Mouse (Mus musculus) A20 (cell line): ENCODE measurements at regions not wholly inside any gene's neighbourhood (a gene's known extent, or its start where the extent isn't known, plus 50 kb on each side); places are given as distances from the start of the nearest gene placed in this dataset.

Experiments
- DNase-seq: peaks from one replicate; pipeline ENCODE4 v3.0.0-alpha.2; 2011; ENCODE audit warnings: low read depth, low spot score

DNA sequence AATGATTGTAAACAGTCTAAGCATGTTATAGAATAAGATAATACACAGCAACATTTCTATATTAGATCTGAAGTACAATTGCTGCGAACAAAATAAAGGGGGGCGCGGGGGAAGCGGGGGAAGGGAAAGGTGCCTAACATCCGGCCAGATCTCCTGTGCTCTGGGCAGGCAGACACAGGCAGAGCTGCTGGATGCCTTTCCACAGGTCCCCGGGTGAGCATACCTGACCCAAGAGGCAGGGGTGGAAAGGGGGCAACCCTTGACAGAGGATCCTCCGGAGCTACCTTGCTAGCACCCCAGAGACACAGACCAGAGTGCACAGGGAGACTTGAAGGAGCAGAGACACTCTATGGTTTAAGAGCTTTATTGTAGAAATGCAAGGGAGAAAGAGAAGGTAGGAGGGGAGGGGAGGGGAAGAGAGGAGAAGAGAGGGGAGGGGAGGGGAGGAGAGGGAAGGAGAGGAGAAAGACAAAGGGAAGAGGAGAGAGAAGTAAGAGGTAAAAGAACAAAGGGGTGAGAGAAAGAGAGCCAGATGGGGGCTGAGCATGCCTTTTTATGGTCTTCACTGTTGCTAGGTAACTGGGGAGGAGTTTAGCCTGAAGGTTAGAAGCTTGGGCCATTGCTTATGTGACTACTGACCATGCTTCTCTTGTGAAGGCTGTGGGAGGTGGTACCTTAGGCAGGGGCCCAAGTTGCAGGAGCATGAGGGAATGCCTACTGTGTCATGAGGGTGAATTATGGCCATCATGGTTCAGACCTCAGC, 308.2 kb upstream of the Negr1 start:
- no peak for DNase-seq

- DNase-seq = no peak
Observed at GRCm38 (mm10) chr3:156256719-156257118, 304.9 kb upstream of the Negr1 start.

- no peak for DNase-seq
Observed at GRCm38 (mm10) chr3:156264654-156265053, 296.9 kb upstream of the Negr1 start.

DNA sequence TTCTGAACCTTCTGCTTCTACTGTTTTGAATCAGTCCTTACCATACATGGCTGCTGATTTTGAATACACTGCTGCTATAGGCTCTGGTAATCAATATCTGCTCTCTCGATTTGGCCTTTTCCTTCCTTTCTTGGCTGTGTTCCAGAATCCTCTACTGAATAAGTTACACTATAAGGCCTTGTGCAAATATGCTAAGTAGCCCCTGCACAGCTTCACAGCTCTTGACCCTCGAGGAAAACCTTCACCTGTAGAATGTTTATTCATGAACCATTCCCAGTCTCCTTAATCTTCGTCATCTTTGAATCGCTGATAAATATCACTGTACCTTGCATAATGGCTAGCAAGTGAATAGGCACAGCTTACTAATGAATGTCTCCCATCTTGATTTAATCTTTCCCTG, 293.9 kb upstream of the Negr1 start:
- no peak for DNase-seq

GRCm38 (mm10) chr3:156299984-156300770, 261.4 kb upstream of the Negr1 start:
- no peak for DNase-seq

DNA sequence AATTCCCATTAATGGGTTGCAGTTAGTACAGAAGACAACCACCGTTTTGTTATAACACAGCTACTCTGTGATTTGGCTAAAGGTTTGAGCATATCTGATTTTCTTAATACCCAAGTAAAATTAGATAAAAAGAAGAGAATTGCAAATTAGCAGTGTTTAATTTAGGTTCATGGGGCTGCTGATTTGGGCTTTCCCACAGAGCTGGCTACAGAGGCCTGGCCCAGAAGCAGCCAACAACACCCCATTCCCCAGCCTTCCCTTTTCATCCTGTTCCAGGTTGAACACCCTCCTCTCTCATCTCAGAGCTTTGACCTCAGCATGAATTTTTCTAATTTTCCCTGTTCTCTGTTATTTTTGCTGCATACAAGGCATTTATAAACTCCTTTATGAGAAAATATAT, 260.3 kb upstream of the Negr1 start:
- DNase-seq = no peak

GRCm38 (mm10) chr3:156301745-156302144, 259.8 kb upstream of the Negr1 start:
- no peak for DNase-seq

- DNase-seq = no peak
Observed at GRCm38 (mm10) chr3:156304174-156304573, 257.4 kb upstream of the Negr1 start.

DNA sequence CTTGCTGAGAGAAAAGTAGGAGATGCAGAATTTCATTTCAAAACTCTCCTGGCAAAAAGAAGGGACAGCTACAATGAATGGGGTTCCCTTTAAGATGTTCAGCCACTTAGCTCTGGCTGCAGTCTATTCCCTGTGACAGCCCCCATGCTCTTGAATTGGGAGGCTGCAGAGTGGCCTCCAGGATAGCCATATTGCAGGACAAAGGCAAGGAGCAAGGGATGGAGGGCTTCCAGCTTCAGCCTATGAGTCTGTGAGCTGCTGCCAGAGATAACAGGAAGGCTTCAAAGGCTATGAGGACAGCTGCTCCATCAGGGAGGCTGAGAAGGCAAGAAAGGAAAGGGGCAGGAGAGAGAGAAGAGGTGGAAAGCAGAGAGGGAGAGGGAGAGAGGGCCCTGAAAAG, 256.5 kb upstream of the Negr1 start:
- DNase-seq = no peak

- no peak for DNase-seq
Observed at GRCm38 (mm10) chr3:156335033-156335793, 226.4 kb upstream of the Negr1 start.

- no peak for DNase-seq
Observed at GRCm38 (mm10) chr3:156341484-156341883, 220.1 kb upstream of the Negr1 start.

DNA sequence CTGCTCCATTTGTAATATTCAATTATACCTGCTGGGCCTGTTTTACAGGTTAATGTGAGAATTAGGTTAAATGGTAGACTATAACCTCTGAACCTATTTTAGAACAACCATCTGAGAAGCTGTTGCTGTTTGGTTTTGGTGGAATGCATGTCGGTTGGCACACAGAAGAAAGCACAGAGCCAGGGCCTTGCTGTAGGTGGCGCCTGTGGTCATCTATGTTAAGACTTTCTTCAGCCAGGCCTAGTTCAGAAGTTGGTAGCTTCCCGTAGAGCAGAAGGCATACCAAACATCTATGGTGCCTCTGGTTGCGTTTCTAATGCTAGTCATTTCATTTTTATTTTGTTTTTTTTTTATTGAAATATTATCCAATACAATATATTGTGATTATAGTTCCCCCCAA, 209.9 kb upstream of the Negr1 start:
- no peak for DNase-seq

- DNase-seq = no peak
Observed at GRCm38 (mm10) chr3:156353430-156353829, 208.2 kb upstream of the Negr1 start.

DNA sequence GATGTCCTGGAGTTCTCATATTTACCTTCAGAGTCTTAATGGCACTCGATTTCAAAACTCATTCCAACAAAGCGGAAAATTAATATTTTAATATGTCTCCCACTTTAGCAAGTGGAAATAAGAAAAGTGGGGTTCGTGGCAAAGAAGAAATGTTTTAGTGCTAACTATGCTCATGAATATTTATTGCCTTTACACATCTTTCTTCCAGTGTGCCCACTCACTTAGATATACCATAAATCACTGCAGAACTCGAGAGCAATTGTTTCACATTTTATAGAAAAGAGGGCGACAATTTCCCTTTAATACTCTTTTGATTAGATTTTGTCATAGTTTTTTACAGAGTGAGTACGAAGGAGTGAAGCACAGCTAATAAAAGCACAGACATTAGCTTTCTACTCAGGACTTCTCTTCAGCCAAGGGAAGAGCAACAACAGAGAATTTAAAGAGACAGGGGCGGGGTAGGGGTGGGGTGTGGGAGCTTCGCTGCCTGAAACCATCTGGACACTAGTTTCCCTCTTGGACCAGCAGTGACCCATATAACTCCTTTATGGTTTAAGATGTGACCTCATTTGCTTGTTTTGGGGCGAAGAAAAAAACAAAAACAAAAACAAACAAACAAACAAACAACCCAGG, 207.6 kb upstream of the Negr1 start:
- DNase-seq = no peak

DNA sequence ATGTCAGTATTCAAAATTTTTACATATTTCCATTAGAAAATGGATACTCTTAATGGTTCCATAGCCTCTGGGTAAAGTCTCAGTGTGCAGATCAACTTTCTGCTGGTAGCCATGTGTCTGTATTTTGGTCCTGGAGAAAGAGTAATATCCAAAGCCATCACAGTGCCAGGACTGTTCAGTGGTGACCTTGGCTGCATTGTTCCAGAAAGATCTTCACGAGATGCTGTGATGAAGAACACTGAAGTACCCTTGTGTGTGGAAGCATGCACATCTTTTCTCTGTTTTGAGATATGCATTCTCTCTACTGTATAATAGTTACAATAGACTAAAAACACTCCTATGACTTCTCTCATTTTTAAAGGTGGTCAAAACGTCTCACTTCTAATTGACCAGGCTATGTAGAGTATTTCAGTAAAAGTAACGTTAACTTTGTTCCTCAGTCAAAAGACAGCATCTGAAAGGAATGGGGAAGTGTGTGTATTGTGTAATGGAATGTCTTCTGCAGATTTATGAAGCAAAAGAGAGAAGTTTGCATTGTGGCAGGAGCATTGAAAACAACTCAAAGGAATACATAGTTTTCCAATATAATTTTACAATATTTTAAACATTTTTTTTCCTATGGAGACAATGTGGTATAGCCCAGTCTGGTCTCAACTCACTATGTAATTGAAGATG, 192.8 kb upstream of the Negr1 start:
- DNase-seq = no peak

GRCm38 (mm10) chr3:156376717-156377116, 184.9 kb upstream of the Negr1 start:
- no peak for DNase-seq

- DNase-seq = no peak
Observed at GRCm38 (mm10) chr3:156382919-156383318, 178.7 kb upstream of the Negr1 start.

- DNase-seq = no peak
Observed at GRCm38 (mm10) chr3:156406136-156406535, 155.5 kb upstream of the Negr1 start.

DNA sequence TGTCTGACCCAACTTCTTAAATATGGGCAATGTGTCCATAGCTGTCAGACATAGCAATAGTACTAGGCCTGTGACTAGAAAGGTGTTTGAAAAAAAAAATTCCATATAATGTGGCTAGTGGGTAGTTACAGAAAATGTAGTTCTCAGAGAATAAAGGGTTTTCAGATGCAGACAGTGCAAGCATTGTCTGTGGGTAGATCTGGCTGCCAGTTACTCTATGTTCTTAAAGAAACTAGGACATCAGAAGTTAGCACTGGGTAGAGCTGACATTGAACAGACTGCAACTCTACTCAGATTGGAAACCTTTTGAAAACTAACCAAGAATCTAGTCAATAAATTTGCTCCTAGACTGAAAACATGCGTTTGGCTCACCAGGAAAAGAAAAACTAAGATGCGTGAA, 154.5 kb upstream of the Negr1 start:
- DNase-seq = no peak

GRCm38 (mm10) chr3:156410126-156410525, 151.5 kb upstream of the Negr1 start:
- no peak for DNase-seq

DNA sequence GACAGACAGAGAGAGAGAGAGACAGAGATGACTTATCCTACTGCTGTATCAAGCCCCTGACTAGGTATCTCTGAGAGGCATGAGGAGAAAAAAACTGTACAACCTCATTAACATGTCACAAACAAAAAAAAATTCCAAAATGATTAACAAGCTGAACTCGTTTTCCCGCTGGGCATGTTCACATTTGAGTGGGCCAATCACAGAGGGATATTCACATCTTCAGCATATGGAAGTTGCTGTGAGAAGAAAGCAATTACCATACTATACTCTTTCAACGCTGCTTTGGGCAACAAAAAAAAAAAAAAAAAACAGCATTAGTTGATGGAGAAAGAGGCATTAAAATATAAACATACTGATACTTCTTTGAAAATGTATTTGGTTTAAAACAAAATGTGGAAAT, 148.8 kb upstream of the Negr1 start:
- DNase-seq = no peak
